Comparison of ENCODE assay signal across 16 mouse cellular contexts in genomic region chr5:53273699-53274430, GRCm38 (mm10). TPM values are rescaled to one million over a fixed set of nuclear protein-coding genes. Genes with fewer than 3 reads are reported as not detected.
DNase-seq lines count a peak whose midpoint lies in the region; ATAC-seq lines count a peak whose summit lies in the region.
"Had no signal": no experiment of that assay in that cellular context is flagged by ENCODE, and none has a peak within 500 bp of the region (broad histone marks: within the 10 kb centered on the region; RNA-seq: fewer than 3 reads in every experiment).

No protein-coding gene starts in this region.

- ATAC-seq in embryonic facial prominence, embryonic 14.5 days (ENCODE audit: low read depth), result peak; percentile 35; the same call in 1 of the 2 replicates
- ATAC-seq in heart, embryonic 13.5 days (ENCODE audit: extremely low read depth, insufficient number of reproducible peaks, low FRiP score, low TSS enrichment), result no peak
- ATAC-seq in megakaryocyte, adult 5-6 weeks (ENCODE audit: poor library complexity, severe bottlenecking), result no peak
- ATAC-seq: activated CD4-positive, CD25-positive, alpha-beta regulatory T cell, adult 4 months; forebrain, embryonic 16.5 days had no signal

- peaks cover 13% of the 10 kb centered on the region; the same call in 1 of the 2 replicates for H3K36me3 ChIP-seq in embryonic facial prominence, embryonic 14.5 days (ENCODE audit: control insufficient read depth, insufficient read depth, low read length)
- H3K36me3 ChIP-seq in embryonic facial prominence, embryonic 10.5 days (replicated peaks), result peaks cover 18% of the 10 kb centered on the region; the same call in 1 of the 2 replicates
- H3K36me3 ChIP-seq in heart, embryonic 13.5 days, result peaks cover 39% of the 10 kb centered on the region
- H3K36me3 ChIP-seq in megakaryocyte, embryonic 14.5 days (replicated peaks; ENCODE audit: low read length), result peaks cover 89% of the 10 kb centered on the region
- H3K36me3 ChIP-seq: stomach, embryonic 15.5 days had no signal

- peak; percentile 45 for DNase-seq in embryonic facial prominence, embryonic 14.5 days (ENCODE audit: low spot score)
- no peak for DNase-seq in embryonic facial prominence, embryonic 10.5 days (ENCODE audit: low spot score)
- DNase-seq in heart, adult 9 months (ENCODE audit: low spot score in 2 of 2), result no peak
- peak; percentile 34 for DNase-seq in retina, postnatal 1 day
- no peak for DNase-seq in left cerebral cortex, postnatal 10 days (ENCODE audit: extremely low spot score in 1 of 2, low spot score in 2 of 2)
- DNase-seq: adrenal gland, postnatal 36 days had no signal

- H3K4me3 ChIP-seq in embryonic facial prominence, embryonic 14.5 days (ENCODE audit: low read depth, low read length), result no peak overlapping the region
- H3K4me3 ChIP-seq in embryonic facial prominence, embryonic 10.5 days, result no peak overlapping the region
- H3K4me3 ChIP-seq in heart, embryonic 13.5 days, result no peak overlapping the region
- peak overlapping the region; percentile 64 for H3K4me3 ChIP-seq in megakaryocyte, embryonic 14.5 days (replicated peaks)
- H3K4me3 ChIP-seq: embryonic facial prominence, embryonic 13.5 days; lung, embryonic 15.5 days; stomach, embryonic 15.5 days had no signal

- no peaks in the 10 kb centered on the region for H3K9me3 ChIP-seq in embryonic facial prominence, embryonic 14.5 days (ENCODE audit: control insufficient read depth, low read length)
- no peaks in the 10 kb centered on the region for H3K9me3 ChIP-seq in embryonic facial prominence, embryonic 10.5 days
- no peaks in the 10 kb centered on the region for H3K9me3 ChIP-seq in heart, embryonic 13.5 days
- H3K9me3 ChIP-seq in megakaryocyte, embryonic 14.5 days, result no peaks in the 10 kb centered on the region
- H3K9me3 ChIP-seq: embryonic facial prominence, embryonic 13.5 days; lung, embryonic 15.5 days; stomach, embryonic 15.5 days had no signal

- no peak overlapping the region for H3K27ac ChIP-seq in embryonic facial prominence, embryonic 14.5 days (replicated peaks; ENCODE audit: low read depth, low read length)
- no peak overlapping the region for H3K27ac ChIP-seq in embryonic facial prominence, embryonic 10.5 days (replicated peaks)
- H3K27ac ChIP-seq in heart, embryonic 13.5 days (replicated peaks), result peak overlapping the region; percentile 74
- H3K27ac ChIP-seq: embryonic facial prominence, embryonic 13.5 days; lung, embryonic 15.5 days; stomach, embryonic 15.5 days had no signal

- no peak overlapping the region for H3K9ac ChIP-seq in embryonic facial prominence, embryonic 14.5 days (ENCODE audit: low read depth, low read length)
- H3K9ac ChIP-seq in heart, embryonic 13.5 days, result no peak overlapping the region
- H3K9ac ChIP-seq: embryonic facial prominence, embryonic 13.5 days; lung, embryonic 15.5 days; stomach, embryonic 15.5 days had no signal

- no peaks in the 10 kb centered on the region for H3K27me3 ChIP-seq in embryonic facial prominence, embryonic 14.5 days (replicated peaks; ENCODE audit: control insufficient read depth, insufficient read depth, low read length)
- no peaks in the 10 kb centered on the region; the same call in 1 of the 2 replicates for H3K27me3 ChIP-seq in embryonic facial prominence, embryonic 10.5 days (replicated peaks; ENCODE audit: low read depth, poor library complexity, severe bottlenecking)
- no peaks in the 10 kb centered on the region for H3K27me3 ChIP-seq in heart, embryonic 13.5 days (replicated peaks)
- no peaks in the 10 kb centered on the region for H3K27me3 ChIP-seq in megakaryocyte, embryonic 14.5 days (replicated peaks)
- H3K27me3 ChIP-seq: CH12.LX; lung, embryonic 15.5 days; stomach, embryonic 15.5 days had no signal

- peaks cover 8% of the 10 kb centered on the region for H3K4me1 ChIP-seq in embryonic facial prominence, embryonic 14.5 days (ENCODE audit: control insufficient read depth, insufficient read depth, low read length)
- peaks cover 40% of the 10 kb centered on the region for H3K4me1 ChIP-seq in embryonic facial prominence, embryonic 10.5 days
- peaks cover 77% of the 10 kb centered on the region for H3K4me1 ChIP-seq in heart, embryonic 13.5 days
- H3K4me1 ChIP-seq in megakaryocyte, embryonic 14.5 days, result peaks cover 68% of the 10 kb centered on the region
- H3K4me1 ChIP-seq: stomach, embryonic 15.5 days had no signal

- no peak overlapping the region for H3K4me2 ChIP-seq in embryonic facial prominence, embryonic 14.5 days (ENCODE audit: low read depth, low read length)
- peak overlapping the region; percentile 50 for H3K4me2 ChIP-seq in heart, embryonic 13.5 days
- H3K4me2 ChIP-seq: embryonic facial prominence, embryonic 13.5 days; liver, embryonic 11.5 days; lung, embryonic 15.5 days; stomach, embryonic 15.5 days had no signal

- intact Hi-C loops in left cerebral cortex, postnatal 10 days (cut with DNase I), result loop anchor here (5.0 kb wide), 1 partner anchor 318 kb away; no protein-coding TSS in a partner anchor

- WGBS in embryonic facial prominence, embryonic 14.5 days, result 83% methylated on average over 5 of the region's 5 CpGs
- 93% methylated on average over 5 of the region's 5 CpGs for WGBS in embryonic facial prominence, embryonic 10.5 days
- WGBS in heart, embryonic 13.5 days, result 57% methylated on average over 5 of the region's 5 CpGs

RNA-seq across cellular contexts. Expression of gene Smim20, which starts 7.0 kb away (rescaled TPM):
- 96.7 and 104 TPM in 2 replicates for polyA plus RNA-seq in embryonic facial prominence, embryonic 14.5 days (2014; fragmentation: Nextera tagmentation; extraction: Ambion mirVana)
- polyA plus RNA-seq in embryonic facial prominence, embryonic 10.5 days (2016; fragmentation: Nextera tagmentation; extraction: Ambion mirVana), result 53.2 and 57.7 TPM in 2 replicates
- polyA plus RNA-seq in heart, embryonic 13.5 days (2015; fragmentation: Nextera tagmentation; extraction: Ambion mirVana), result 149 and 169 TPM in 2 replicates
- 34.9 and 143 TPM in 2 replicates for polyA plus RNA-seq in megakaryocyte, embryonic 14.5 days (2012; ENCODE audit: insufficient read depth, low replicate concordance)
- 67.6 and 71.7 TPM in 2 replicates for total RNA-seq in megakaryocyte, adult 5-6 weeks (2015)
- 43.3 and 55.5 TPM in 2 replicates for total RNA-seq in megakaryocyte, adult 5-6 weeks (2017)
- total RNA-seq in left cerebral cortex, postnatal 10 days (2021), result 10 to 100 TPM; 26.9 to 30.5 TPM

Comparison
In these comparisons a context has a peak if more than half of its experiments do, and no peak if none do; other contexts are left out.
1. DNase-seq: peak in embryonic facial prominence, embryonic 14.5 days (single experiment) and retina, postnatal 1 day (single experiment); none in embryonic facial prominence, embryonic 10.5 days (single experiment), heart, adult 9 months (0 of 2) and left cerebral cortex, postnatal 10 days (0 of 2).